Mouse (Mus musculus): ENCODE data around the gene Sdhb. TPM values are rescaled to one million over a fixed set of nuclear protein-coding genes. Genes with fewer than 3 reads are reported as not detected.

The Sdhb gene
- polyA plus RNA-seq, 1 experiment from 2014 or later: 396 TPM

DNA sequence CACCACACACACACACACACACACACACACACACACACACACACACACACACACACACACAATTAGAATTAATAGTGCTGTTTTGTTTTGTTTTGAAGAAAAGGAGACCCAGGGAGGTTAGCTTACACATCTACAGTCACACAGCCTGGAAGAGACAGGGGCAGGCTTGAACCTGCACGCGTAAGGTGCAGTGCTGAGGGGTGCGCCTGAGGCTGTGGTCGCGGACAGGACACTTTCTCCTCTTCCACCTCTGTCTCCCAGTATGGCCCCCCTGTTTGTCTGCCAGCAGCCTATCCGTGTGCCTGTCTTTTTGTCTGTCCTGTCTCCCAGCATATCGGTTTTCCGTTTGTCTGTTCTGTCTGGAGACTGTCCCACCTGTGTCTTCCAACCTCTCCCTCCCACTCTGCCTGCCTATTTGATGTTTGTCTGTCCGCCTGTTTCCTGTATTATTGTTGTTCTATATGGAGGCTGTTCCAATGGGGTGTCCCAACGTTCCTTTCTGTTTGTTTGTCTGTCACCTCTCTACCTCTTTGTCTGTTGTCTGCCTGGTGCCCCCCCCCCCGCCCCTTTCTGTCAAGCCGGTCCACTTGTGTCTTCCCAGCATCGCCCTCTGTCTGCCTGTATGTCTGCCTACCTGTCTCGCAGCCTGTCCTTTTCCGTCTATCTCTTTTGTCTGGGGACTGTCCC lies 25.2 kb downstream of the Sdhb start:
- peak; percentile 34 for ATAC-seq (ENCODE audit: low FRiP score)
- Histone ChIP-seq H3K4me2 (peak overlapping the region; percentile 84), H3K4me1 (peaks cover 43% of the 10 kb centered on the region), H3K4me3 (replicated peaks) (peak overlapping the region; percentile 92), H3K9me3 (0 out of 2 replicates have a peak, but pooled peaks cover 3% of the 10 kb centered on the region), H3K27me3 (0 out of 2 replicates have a peak, but pooled peaks cover 3% of the 10 kb centered on the region), H3K36me3 (replicated peaks) (no peaks in the 10 kb centered on the region), H3K27ac (peak overlapping the region; percentile 65), H3K9ac (peak overlapping the region; percentile 96)
- 29% methylated on average over 15 of the region's 15 CpGs for WGBS

DNA sequence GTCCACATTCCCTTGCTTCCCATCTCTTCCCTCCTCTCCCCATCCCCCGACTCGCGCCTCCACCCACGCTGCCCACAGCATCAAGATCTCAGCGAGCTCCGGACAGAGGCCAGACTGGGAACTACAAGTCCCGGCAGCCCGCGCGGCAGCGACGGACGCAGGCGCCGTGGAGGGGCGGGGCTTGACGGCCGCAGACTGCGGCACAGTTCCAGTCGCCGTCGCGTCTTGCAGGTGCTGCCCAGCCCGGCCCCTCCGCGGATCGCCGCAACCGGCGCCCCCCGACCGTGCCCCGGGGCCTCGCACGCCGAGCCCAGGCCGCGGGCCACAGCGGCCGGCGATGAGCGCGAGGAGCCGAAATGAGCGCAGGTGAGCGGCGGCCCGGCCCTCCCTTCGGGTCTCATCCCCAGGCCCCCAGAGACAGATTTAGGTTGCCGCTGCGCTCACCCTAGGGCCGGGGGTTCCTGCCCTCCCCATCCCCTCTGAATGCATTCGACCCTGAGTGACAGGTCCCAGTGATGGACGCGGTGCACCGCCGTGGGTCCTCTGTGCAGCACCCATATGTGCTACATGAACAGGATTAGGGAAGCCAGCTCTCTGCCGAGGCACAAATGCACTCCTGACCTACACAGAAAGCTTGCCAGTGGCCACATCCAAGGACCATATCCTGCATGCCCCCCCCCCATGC lies 25.9 kb downstream of the Sdhb start, which contains the start of gene Atp13a2:
Gene Atp13a2 (plus strand): TSS at position 163 of the 685 bp plus-strand sequence.
- H3K36me3 ChIP-seq (replicated peaks): peaks cover 1% of the 10 kb centered on the region; the same call in 1 of the 2 replicates
- under 1% methylated on average over 58 of the region's 58 CpGs for WGBS
- H3K4me3 ChIP-seq (replicated peaks): peak within 1 kb of the TSS; percentile 92
- peak within 1 kb of the TSS; percentile 65 for H3K27ac ChIP-seq
- ATAC-seq (ENCODE audit: low FRiP score): peak; percentile 94
- H3K9ac ChIP-seq: peak within 1 kb of the TSS; percentile 96
- H3K27me3 ChIP-seq: 0 out of 2 replicates have a peak, but pooled peaks cover 3% of the 10 kb centered on the region
- H3K9me3 ChIP-seq: no peaks in the 10 kb centered on the region
- H3K4me2 ChIP-seq: peak within 1 kb of the TSS; percentile 84
- peaks cover 43% of the 10 kb centered on the region for H3K4me1 ChIP-seq

DNA sequence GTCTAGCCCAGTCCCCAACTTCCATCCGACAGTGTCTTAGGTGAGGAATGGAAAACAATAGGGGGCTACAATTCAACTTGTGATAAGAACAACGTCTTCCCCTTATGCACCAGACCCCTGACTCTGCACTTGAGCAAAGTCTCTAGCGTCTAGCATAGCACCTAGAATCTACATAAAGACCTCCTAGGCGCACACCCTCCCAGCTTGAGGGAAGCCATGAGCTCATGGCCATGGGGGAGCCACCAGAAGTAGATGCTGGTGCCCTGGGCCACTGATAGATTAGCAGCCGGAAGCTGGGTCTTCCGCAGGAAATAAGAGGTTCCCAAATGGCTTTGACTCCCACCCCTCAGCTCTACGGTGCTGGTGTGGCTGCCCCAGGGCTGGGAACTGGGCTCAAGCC lies 26.5 kb downstream of the Sdhb start:
- 40% methylated on average over 7 of the region's 7 CpGs for WGBS
- Histone ChIP-seq H3K27me3 (0 out of 2 replicates have a peak, but pooled peaks cover 3% of the 10 kb centered on the region), H3K36me3 (replicated peaks) (peaks cover 7% of the 10 kb centered on the region), H3K9ac (peak overlapping the region; percentile 96), H3K27ac (no peak overlapping the region), H3K4me1 (peaks cover 43% of the 10 kb centered on the region), H3K9me3 (no peaks in the 10 kb centered on the region), H3K4me3 (replicated peaks) (peak overlapping the region; percentile 92), H3K4me2 (peak overlapping the region; percentile 84)
- ATAC-seq (ENCODE audit: low FRiP score): no peak

DNA sequence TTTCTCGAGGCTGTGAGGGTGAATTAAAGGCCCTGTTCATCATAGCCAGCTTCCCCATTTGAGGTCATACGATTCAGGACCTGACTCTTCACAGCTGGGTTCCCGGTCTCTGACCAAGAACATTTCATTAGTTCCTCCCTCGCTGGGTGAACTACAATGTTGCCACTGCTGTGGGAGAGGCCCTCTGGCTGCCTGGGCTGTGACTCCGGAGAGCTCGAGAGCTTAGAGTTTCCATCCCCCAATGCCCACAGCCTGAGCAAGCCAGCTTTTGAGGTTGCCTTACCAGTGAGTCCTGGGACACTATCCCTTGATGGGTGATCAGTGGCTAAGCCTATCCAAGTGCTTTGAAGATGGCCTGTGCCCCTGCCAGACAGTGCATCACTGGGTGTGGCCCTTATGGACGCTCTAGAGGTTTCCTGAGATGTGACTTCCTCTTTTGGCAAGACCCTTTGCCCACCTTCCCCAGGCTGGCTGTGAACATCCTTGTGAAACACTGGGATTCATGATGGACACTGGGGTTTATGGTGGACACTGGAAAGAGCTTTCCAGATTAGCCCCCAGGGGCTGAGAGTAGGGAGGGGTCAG lies 27.8 kb downstream of the Sdhb start:
- peaks cover 19% of the 10 kb centered on the region for H3K36me3 ChIP-seq (replicated peaks)
- 0 out of 2 replicates have a peak overlapping the region, but pooled peaks have one; percentile 10 for H3K27ac ChIP-seq
- 0 out of 2 replicates have a peak, but pooled peaks cover 3% of the 10 kb centered on the region for H3K27me3 ChIP-seq
- H3K9ac ChIP-seq: 0 out of 2 replicates have a peak overlapping the region, but pooled peaks have one; percentile 7
- WGBS: 68% methylated on average over 7 of the region's 7 CpGs
- no peaks in the 10 kb centered on the region for H3K9me3 ChIP-seq
- no peak overlapping the region for H3K4me3 ChIP-seq (replicated peaks)
- ATAC-seq (ENCODE audit: low FRiP score): no peak
- H3K4me2 ChIP-seq: no peak overlapping the region
- peaks cover 33% of the 10 kb centered on the region for H3K4me1 ChIP-seq

DNA sequence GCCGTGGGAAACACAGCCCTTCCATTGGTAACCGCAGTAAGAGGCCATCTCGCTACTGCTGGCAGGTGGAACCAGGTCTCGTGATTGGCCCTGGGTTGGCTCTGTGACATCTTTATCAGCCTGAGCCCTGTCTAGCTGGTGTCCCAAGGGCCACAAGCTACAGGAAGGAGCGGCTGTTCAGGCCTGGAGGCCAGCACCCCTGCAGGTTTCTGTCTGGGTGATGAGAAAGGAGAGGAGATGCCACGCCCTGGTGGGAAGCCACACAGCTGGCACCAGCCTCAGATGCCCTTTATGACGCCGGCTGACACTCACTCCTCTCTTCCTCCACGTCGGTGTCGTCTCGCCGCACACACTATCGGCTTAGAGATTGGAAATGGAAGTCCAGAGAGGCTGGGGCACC lies 28.4 kb downstream of the Sdhb start:
- H3K36me3 ChIP-seq (replicated peaks): peaks cover 25% of the 10 kb centered on the region
- peaks cover 33% of the 10 kb centered on the region for H3K4me1 ChIP-seq
- no peak for ATAC-seq (ENCODE audit: low FRiP score)
- H3K9ac ChIP-seq: 0 out of 2 replicates have a peak overlapping the region, but pooled peaks have one; percentile 7
- 0 out of 2 replicates have a peak, but pooled peaks cover 3% of the 10 kb centered on the region for H3K27me3 ChIP-seq
- no peaks in the 10 kb centered on the region for H3K9me3 ChIP-seq
- H3K4me3 ChIP-seq (replicated peaks): no peak overlapping the region
- no peak overlapping the region for H3K27ac ChIP-seq
- no peak overlapping the region for H3K4me2 ChIP-seq
- WGBS: 93% methylated on average over 14 of the region's 14 CpGs

DNA sequence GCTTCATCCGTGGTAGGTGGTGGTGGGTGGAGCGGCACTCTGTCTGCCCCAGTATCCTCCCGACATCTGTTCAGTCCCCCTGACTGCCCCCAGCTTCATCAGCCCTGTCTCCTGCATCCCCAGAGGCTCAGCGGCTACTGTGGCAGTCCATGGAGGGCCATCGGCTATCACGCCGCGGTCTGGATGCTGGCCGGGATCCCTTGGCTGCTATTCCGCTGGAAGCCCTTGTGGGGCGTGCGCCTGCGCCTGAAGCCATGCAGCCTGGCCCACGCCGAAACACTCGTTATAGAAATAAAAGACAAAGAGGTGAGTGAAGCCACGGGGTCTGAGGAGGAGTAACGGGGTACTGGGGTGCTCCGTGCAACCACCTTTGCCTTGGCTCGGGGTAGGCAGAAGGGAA lies 31.2 kb downstream of the Sdhb start:
- Histone ChIP-seq H3K9ac (no peak overlapping the region), H3K36me3 (replicated peaks) (peaks cover 53% of the 10 kb centered on the region), H3K4me1 (peaks cover 25% of the 10 kb centered on the region), H3K4me2 (no peak overlapping the region), H3K4me3 (replicated peaks) (no peak overlapping the region), H3K9me3 (no peaks in the 10 kb centered on the region), H3K27ac (no peak overlapping the region), H3K27me3 (no peaks in the 10 kb centered on the region)
- ATAC-seq (ENCODE audit: low FRiP score): no peak
- WGBS: 87% methylated on average over 20 of the region's 20 CpGs

DNA sequence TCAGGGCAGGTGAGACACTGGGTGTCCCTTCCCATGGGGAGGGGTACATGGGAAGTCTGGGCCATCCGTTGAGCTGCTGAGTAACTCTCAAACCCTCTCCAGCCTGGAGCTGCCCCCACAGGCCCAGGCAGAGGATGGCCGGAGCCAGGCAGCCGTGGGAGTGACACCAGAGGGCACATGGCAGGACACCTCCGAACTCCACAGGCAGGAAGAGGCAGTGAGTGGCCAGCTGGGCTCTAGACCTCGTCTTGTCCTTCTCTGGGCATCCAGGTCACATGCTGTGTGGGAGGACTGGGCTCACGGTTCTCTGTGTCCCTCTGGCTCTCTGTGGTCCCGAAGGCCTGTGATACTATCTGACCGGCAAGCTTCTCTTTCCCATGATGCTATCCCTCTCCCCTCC lies 32.8 kb downstream of the Sdhb start:
- H3K4me2 ChIP-seq: no peak overlapping the region
- WGBS: 87% methylated on average over 8 of the region's 8 CpGs
- no peaks in the 10 kb centered on the region for H3K9me3 ChIP-seq
- H3K4me1 ChIP-seq: peaks cover 8% of the 10 kb centered on the region
- no peak overlapping the region for H3K4me3 ChIP-seq (replicated peaks)
- no peak for ATAC-seq (ENCODE audit: low FRiP score)
- H3K27me3 ChIP-seq: no peaks in the 10 kb centered on the region
- no peak overlapping the region for H3K27ac ChIP-seq
- peaks cover 66% of the 10 kb centered on the region for H3K36me3 ChIP-seq (replicated peaks)
- no peak overlapping the region for H3K9ac ChIP-seq

DNA sequence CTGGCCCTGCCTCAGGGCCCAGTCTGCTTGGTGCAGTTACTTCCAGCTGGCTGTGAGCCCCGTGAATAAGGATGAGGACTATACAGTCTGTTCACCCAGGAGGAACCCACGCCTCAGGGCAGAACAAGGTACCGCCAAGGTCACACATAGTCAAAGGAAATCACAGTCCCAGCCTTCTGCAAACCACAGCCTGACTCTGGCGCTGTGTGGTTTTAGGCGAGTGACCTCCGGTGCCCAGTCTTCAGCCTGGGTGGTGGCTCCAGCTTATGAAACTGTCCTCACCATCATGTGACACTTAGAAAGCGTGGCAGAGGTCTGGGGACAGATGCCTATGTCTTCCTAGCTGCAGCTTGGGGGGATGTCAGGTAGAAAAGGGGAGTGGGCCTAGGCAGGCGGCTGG lies 34.8 kb downstream of the Sdhb start:
- ATAC-seq (ENCODE audit: low FRiP score): no peak
- H3K9me3 ChIP-seq: no peaks in the 10 kb centered on the region
- 91% methylated on average over 8 of the region's 8 CpGs for WGBS
- H3K36me3 ChIP-seq (replicated peaks): peaks cover 86% of the 10 kb centered on the region
- H3K4me2 ChIP-seq: no peak overlapping the region
- H3K27ac ChIP-seq: no peak overlapping the region
- no peak overlapping the region for H3K9ac ChIP-seq
- H3K4me1 ChIP-seq: no peaks in the 10 kb centered on the region
- no peak overlapping the region for H3K4me3 ChIP-seq (replicated peaks)
- H3K27me3 ChIP-seq: no peaks in the 10 kb centered on the region

DNA sequence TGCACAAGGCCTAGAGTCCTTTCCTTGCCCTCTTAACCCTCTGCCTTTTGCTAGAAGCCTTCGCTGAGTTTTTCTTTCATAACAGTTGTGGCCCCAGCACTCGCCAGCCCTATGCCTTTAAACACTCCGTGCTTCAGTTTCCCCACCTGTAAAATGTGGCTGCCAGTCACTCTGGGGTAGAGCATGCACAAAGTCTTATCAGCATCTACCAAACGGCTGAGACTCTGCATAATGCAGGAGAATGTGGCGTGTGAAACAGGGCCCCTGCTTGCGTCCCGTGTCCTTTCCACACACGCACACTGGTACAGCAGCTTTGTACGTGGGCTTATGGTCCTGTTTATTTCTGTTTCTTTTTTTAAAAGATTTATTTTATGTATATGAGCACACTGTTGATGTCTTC lies 35.8 kb downstream of the Sdhb start:
- 94% methylated on average over 9 of the region's 9 CpGs for WGBS
- Histone ChIP-seq H3K9me3 (no peaks in the 10 kb centered on the region), H3K9ac (no peak overlapping the region), H3K4me2 (no peak overlapping the region), H3K4me1 (no peaks in the 10 kb centered on the region), H3K27ac (no peak overlapping the region), H3K27me3 (no peaks in the 10 kb centered on the region), H3K4me3 (replicated peaks) (no peak overlapping the region), H3K36me3 (replicated peaks) (peaks cover 95% of the 10 kb centered on the region)
- ATAC-seq (ENCODE audit: low FRiP score): no peak

DNA sequence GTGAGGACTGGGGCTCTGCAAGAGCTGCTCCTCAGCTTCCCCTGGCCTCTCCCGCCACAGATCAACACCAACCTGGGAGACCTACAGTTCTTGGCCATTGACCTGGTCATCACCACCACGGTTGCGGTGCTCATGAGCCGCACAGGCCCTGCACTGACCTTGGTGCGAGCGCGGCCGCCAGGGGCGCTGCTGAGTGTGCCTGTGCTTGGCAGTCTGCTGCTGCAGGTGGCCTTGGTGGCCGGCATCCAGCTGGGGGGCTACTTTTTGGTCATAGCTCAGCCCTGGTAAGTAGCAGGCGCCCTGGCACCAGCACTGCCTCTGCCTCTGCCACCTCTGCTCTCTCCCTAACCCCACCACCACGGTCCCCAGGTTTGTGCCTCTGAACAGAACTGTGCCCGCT lies 45.0 kb downstream of the Sdhb start:
- no peaks in the 10 kb centered on the region for H3K27me3 ChIP-seq
- 86% methylated on average over 13 of the region's 13 CpGs for WGBS
- no peak for ATAC-seq (ENCODE audit: low FRiP score)
- no peak overlapping the region for H3K27ac ChIP-seq
- H3K4me1 ChIP-seq: peaks cover 6% of the 10 kb centered on the region
- no peak overlapping the region for H3K4me3 ChIP-seq (replicated peaks)
- peaks cover 69% of the 10 kb centered on the region for H3K36me3 ChIP-seq (replicated peaks)
- no peak overlapping the region for H3K9ac ChIP-seq
- 0 out of 2 replicates have a peak, but pooled peaks cover 3% of the 10 kb centered on the region for H3K9me3 ChIP-seq
- no peak overlapping the region for H3K4me2 ChIP-seq

DNA sequence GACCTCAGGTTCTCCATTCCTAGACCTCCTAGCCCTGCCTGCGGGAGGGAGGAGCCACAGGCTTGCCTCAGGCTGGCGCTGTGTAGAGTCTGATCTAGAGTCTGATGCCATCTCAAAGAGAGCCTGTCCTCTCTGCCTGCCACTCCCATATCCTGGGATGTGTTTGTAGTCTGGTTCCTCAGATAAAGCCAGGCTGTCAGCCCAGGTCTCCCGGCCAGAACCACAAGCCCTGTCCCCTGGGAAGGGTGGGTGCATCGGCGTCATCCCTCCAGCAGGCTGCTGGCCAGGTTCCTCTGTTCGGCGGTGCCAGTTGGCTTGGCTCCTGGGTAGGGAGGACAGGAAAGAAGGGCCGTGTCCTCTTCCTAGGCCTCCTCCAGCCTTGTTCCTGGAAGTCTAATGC lies 47.0 kb downstream of the Sdhb start:
- Histone ChIP-seq H3K9ac (no peak overlapping the region), H3K27ac (no peak overlapping the region), H3K9me3 (0 out of 2 replicates have a peak, but pooled peaks cover 3% of the 10 kb centered on the region), H3K4me3 (replicated peaks) (no peak overlapping the region), H3K4me1 (peaks cover 26% of the 10 kb centered on the region), H3K27me3 (no peaks in the 10 kb centered on the region), H3K36me3 (replicated peaks) (peaks cover 54% of the 10 kb centered on the region), H3K4me2 (no peak overlapping the region)
- no peak for ATAC-seq (ENCODE audit: low FRiP score)
- 95% methylated on average over 8 of the region's 8 CpGs for WGBS

DNA sequence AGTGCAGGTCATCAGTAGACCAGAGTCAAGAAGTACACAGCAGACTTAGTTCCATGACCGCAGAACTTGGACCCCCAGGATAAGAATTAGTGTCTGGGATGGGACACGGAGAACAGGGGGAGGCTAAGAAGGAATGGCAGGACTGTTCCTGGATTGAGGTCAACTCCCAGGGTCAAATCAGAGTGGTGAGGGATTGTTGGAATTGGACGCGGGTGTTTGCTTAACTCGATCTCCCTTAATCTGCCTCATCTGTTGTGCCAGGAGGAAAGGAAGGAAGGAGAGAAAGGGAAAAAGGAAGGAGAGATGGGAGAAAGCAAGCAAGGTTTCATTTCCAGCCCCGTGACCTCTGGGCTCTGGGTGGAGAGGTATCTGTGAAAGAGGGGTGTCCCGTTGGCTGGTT lies 49.1 kb downstream of the Sdhb start, which contains the start of gene Mfap2:
Gene Mfap2 (plus strand): TSS at position 301 of the 400 bp plus-strand sequence.
- no peak; the same call in 1 of the 2 replicates for ATAC-seq (ENCODE audit: low FRiP score)
- Histone ChIP-seq H3K9ac (peak within 1 kb of the TSS; percentile 87), H3K27ac (peak within 1 kb of the TSS; percentile 82), H3K4me1 (peaks cover 26% of the 10 kb centered on the region), H3K27me3 (no peaks in the 10 kb centered on the region), H3K4me2 (peak within 1 kb of the TSS; percentile 80), H3K4me3 (replicated peaks) (peak within 1 kb of the TSS; percentile 77), H3K9me3 (0 out of 2 replicates have a peak, but pooled peaks cover 3% of the 10 kb centered on the region), H3K36me3 (replicated peaks) (peaks cover 55% of the 10 kb centered on the region)
- 20% methylated on average over 7 of the region's 7 CpGs for WGBS

Data from forebrain, embryonic 12.5 days (tissue).